Mouse (Mus musculus): Measurements from ENCODE around the gene Gm20388.

DNA sequence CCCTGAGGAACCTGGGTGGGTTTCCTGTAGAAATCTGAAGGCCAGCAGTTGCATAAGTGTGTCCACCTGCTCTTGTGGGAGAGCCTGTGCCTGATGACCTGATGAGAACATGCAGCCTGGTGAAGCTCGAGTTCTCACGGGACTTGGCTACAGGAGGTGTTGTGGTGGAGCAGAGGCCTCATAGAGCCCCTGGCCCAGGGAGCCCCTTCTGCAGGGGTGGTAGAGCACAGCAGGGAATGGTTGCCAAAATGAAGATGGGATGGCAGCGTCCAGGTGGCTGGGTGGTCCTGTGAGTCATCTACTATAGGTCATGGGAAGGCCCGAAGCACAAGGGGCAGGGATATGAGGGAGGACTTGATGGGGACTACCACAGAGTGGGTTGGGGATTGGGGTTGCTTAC lies 3471.1 kb downstream of the Gm20388 start:
- TF ChIP-seq CTCF (IDR thresholded peaks at IDR 0.05; ENCODE audit: control insufficient read depth, insufficient read depth, low read length) (no peak), POLR2A (IDR thresholded peaks at IDR 0.05; ENCODE audit: borderline replicate concordance, control insufficient read depth, low read depth, low read length) (no peak)

Measured in bone marrow, adult 2 months (tissue).